Mouse (Mus musculus): Measurements from ENCODE around the gene Ranbp17. TPM values are rescaled to one million over a fixed set of nuclear protein-coding genes. Genes with fewer than 3 reads are reported as not detected.

Gene Ranbp17
- polyA plus RNA-seq, 1 experiment = 0.14 TPM

DNA sequence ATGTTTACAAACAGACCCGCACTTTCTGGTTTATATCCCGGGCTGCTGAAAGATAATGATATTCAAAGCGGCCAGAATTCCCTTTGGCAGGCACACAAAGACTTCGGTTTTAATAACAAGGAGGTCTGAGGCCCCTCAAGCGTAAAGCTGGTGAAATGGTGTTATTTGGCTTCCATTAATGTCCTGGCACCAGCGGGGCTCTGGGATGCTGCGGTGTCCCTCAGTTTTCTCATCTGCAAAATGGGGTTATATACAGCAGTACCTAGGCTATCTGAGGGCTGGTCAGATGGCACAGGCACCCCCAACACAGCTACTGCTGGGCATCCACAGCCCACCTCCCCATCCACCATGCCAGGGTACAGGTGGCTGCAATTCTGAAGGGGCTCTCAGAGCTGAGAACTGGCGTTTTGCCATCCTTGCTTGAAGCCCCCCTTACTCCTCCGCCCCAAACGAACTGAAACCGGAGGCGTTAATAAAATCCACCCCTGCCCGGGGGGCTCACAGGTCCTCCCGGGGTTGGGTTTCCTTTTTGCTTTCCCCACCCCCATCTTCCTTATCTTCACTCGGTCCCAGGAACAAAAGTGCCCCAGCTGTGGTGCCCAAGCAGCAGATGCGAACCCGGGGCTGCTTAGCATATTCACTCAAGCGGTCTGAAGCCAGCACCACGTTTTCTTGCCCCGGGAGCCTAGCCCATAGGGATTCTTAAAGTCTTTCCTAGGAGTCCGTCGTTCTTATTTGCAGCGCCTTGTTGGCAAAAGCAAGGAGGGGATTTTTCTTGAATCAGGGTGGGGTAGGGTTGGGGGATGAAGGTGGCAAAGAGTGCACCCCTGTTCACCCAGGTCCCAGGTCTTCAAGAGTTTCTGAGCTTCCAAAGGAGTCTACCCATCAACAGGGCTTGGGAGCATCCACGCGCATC, 317.8 kb downstream of the Ranbp17 start:
- peaks cover 35% of the 10 kb centered on the region for H3K27me3 ChIP-seq (ENCODE audit: control insufficient read depth, insufficient read depth, low read length)

DNA sequence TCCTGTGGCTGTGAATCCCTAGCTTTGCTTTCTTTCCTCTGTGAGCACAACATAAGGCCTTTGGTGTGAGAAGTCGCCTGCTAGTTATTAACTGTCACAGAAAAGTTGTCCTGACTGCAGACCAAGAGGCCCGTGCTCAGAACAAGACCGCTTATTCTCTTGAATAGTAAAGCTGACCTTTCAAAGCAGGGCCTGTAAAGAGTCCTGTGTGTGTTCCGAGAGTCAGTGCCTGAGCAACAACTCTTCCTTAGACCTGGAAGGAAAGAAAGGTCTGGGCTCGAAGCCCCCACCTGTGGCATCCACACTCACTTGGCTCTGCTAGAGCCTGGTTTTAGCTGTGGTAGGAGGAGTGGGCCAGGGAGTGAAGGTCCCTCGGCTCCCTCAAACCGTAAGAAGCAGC, 318.5 kb downstream of the Ranbp17 start:
- peaks cover 32% of the 10 kb centered on the region for H3K27me3 ChIP-seq (ENCODE audit: control insufficient read depth, insufficient read depth, low read length)
- TF ChIP-seq POLR2A (IDR thresholded peaks at IDR 0.05; ENCODE audit: low read depth, low read length) (no peak), CTCF (IDR thresholded peaks at IDR 0.05; ENCODE audit: extremely low read depth, insufficient read depth, insufficient read length, insufficient replicate concordance) (no peak)
- WGBS = 54% methylated on average over 7 of the region's 7 CpGs
- no peak for DNase-seq (ENCODE audit: low read depth in 1 of 2, low spot score in 2 of 2)
- H3K36me3 ChIP-seq (ENCODE audit: control insufficient read depth, insufficient read depth, low read length) = no peaks in the 10 kb centered on the region
- H3K4me1 ChIP-seq (ENCODE audit: control insufficient read depth, insufficient read depth, insufficient read length) = no peaks in the 10 kb centered on the region; the same call in 1 of the 2 replicates
- no peak overlapping the region for H3K27ac ChIP-seq (ENCODE audit: insufficient read depth, low read length)
- no peak overlapping the region for H3K4me3 ChIP-seq (ENCODE audit: extremely low read depth, insufficient read depth, insufficient read length)

More for the DNA sequence above, 317.8 kb downstream of the Ranbp17 start:
- no peak for TF ChIP-seq CTCF (IDR thresholded peaks at IDR 0.05; ENCODE audit: extremely low read depth, insufficient read depth, insufficient read length, insufficient replicate concordance)
- TF ChIP-seq POLR2A (IDR thresholded peaks at IDR 0.05; ENCODE audit: low read depth, low read length) = no peak
- Histone ChIP-seq H3K27ac (ENCODE audit: insufficient read depth, low read length) (no peak overlapping the region), H3K4me3 (ENCODE audit: extremely low read depth, insufficient read depth, insufficient read length) (no peak overlapping the region), H3K4me1 (ENCODE audit: control insufficient read depth, insufficient read depth, insufficient read length) (no peaks in the 10 kb centered on the region; the same call in 1 of the 2 replicates), H3K36me3 (ENCODE audit: control insufficient read depth, insufficient read depth, low read length) (no peaks in the 10 kb centered on the region)
- DNase-seq (ENCODE audit: low read depth in 1 of 2, low spot score in 2 of 2) = no peak
- WGBS = 15% methylated on average over 25 of the region's 25 CpGs

DNA sequence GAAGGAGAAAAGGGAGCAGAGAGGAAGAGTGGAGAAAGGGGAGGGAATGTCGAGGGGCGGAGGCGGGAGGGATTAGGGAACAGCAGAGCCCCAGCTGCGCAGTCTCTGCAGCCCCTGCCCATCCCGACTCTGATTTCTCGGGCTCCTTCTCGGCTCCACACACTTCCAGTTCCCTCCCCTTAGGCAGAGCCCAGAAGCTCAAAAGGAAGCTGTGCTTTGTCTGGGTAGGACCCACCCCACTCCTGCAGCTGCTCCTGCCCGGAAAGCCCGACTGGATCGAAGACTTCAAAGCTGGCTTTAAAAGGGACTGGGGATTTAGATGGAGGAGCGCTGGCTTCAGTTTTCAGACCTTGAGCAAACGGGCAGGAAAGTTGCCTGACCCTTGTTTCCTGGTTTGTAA, 319.9 kb downstream of the Ranbp17 start:
- H3K36me3 ChIP-seq (ENCODE audit: control insufficient read depth, insufficient read depth, low read length) = no peaks in the 10 kb centered on the region
- no peak overlapping the region for H3K4me3 ChIP-seq (ENCODE audit: extremely low read depth, insufficient read depth, insufficient read length)
- TF ChIP-seq CTCF (IDR thresholded peaks at IDR 0.05; ENCODE audit: extremely low read depth, insufficient read depth, insufficient read length, insufficient replicate concordance) (no peak), POLR2A (IDR thresholded peaks at IDR 0.05; ENCODE audit: low read depth, low read length) (no peak)
- DNase-seq (ENCODE audit: low read depth in 1 of 2, low spot score in 2 of 2) = no peak
- no peaks in the 10 kb centered on the region for H3K4me1 ChIP-seq (ENCODE audit: control insufficient read depth, insufficient read depth, insufficient read length)
- WGBS = 19% methylated on average over 12 of the region's 12 CpGs
- no peak overlapping the region for H3K27ac ChIP-seq (ENCODE audit: insufficient read depth, low read length)
- H3K27me3 ChIP-seq (ENCODE audit: control insufficient read depth, insufficient read depth, low read length) = peaks cover 26% of the 10 kb centered on the region

DNA sequence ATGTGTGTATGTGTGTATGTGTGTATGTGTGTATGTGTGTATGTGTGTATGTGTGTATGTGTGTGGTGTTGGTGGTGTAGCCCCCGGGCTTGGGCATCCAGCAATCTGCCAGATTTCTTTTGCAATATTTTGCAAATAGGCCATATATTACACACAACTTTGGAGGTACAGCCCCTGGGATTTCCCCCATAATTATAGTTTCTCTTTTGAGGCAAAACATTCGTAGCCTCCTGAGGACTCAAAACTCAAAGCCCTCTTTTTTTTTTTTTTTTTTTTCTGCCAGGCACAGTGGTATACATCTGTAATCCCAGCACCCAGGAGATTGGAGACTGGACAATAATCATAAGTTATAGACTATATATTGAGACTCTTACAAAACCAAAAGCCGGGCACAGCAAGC, 331.7 kb downstream of the Ranbp17 start:
- Histone ChIP-seq H3K27ac (ENCODE audit: insufficient read depth, low read length) (no peak overlapping the region), H3K36me3 (ENCODE audit: control insufficient read depth, insufficient read depth, low read length) (no peaks in the 10 kb centered on the region), H3K4me1 (ENCODE audit: control insufficient read depth, insufficient read depth, insufficient read length) (no peaks in the 10 kb centered on the region), H3K27me3 (ENCODE audit: control insufficient read depth, insufficient read depth, low read length) (no peaks in the 10 kb centered on the region), H3K4me3 (ENCODE audit: extremely low read depth, insufficient read depth, insufficient read length) (no peak overlapping the region)
- no peak for DNase-seq (ENCODE audit: low read depth in 1 of 2, low spot score in 2 of 2)
- TF ChIP-seq CTCF (IDR thresholded peaks at IDR 0.05; ENCODE audit: extremely low read depth, insufficient read depth, insufficient read length, insufficient replicate concordance) (no peak), POLR2A (IDR thresholded peaks at IDR 0.05; ENCODE audit: low read depth, low read length) (no peak)
- WGBS = 75% methylated on average over 3 of the region's 3 CpGs

DNA sequence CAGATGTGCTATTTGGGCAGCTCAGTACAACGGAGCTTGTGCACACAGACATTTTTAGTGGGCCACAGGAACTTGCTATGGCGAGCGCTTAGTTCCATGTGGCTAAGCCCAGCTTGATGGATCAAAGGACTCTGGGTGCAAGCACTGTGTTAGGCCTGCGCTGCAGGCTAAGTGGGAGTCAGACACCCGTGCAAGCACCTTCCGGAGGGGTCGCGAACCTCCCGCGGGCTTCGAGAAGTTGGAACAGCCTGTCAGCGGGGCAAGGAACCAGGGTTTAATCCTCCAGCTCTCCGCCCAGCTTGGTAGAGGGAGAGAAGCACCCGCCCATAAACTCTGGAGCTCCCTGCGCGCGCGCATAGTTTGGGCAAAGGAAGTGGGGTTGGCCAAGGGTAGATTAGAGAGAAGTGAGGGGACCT, 332.8 kb downstream of the Ranbp17 start:
- Histone ChIP-seq H3K27me3 (ENCODE audit: control insufficient read depth, insufficient read depth, low read length) (no peaks in the 10 kb centered on the region), H3K4me3 (ENCODE audit: extremely low read depth, insufficient read depth, insufficient read length) (no peak overlapping the region), H3K36me3 (ENCODE audit: control insufficient read depth, insufficient read depth, low read length) (no peaks in the 10 kb centered on the region), H3K27ac (ENCODE audit: insufficient read depth, low read length) (no peak overlapping the region), H3K4me1 (ENCODE audit: control insufficient read depth, insufficient read depth, insufficient read length) (no peaks in the 10 kb centered on the region)
- DNase-seq (ENCODE audit: low read depth in 1 of 2, low spot score in 2 of 2) = no peak
- TF ChIP-seq POLR2A (IDR thresholded peaks at IDR 0.05; ENCODE audit: low read depth, low read length) (no peak), CTCF (IDR thresholded peaks at IDR 0.05; ENCODE audit: extremely low read depth, insufficient read depth, insufficient read length, insufficient replicate concordance) (no peak)
- WGBS = 12% methylated on average over 18 of the region's 18 CpGs

DNA sequence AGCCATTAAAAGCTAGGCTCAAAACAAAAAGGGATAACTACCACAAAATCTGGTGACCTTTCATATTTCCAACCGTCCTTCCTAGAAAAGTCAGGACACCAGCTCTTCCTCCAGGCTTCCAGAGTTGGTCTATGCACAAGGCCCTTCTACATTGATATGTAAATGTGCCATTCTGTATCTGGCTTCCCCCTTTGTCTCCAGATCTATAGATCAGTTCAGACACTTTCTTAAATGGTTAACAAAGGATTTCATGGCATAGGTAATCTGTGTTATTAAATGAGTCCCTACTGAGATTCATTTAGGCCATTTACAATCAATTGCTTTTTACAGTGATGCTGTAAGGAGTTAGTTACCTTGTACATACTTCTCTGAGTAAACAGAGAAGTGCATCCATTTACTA, 333.7 kb downstream of the Ranbp17 start:
- H3K27me3 ChIP-seq (ENCODE audit: control insufficient read depth, insufficient read depth, low read length) = no peaks in the 10 kb centered on the region
- WGBS = 87% methylated on average over 1 of the region's 1 CpGs
- no peak for TF ChIP-seq CTCF (IDR thresholded peaks at IDR 0.05; ENCODE audit: extremely low read depth, insufficient read depth, insufficient read length, insufficient replicate concordance)
- TF ChIP-seq POLR2A (IDR thresholded peaks at IDR 0.05; ENCODE audit: low read depth, low read length) = no peak

More for the DNA sequence above, 333.7 kb downstream of the Ranbp17 start:
- H3K36me3 ChIP-seq (ENCODE audit: control insufficient read depth, insufficient read depth, low read length) = no peaks in the 10 kb centered on the region
- H3K4me3 ChIP-seq (ENCODE audit: extremely low read depth, insufficient read depth, insufficient read length) = no peak overlapping the region
- H3K27ac ChIP-seq (ENCODE audit: insufficient read depth, low read length) = no peak overlapping the region
- H3K4me1 ChIP-seq (ENCODE audit: control insufficient read depth, insufficient read depth, insufficient read length) = no peaks in the 10 kb centered on the region
- DNase-seq (ENCODE audit: low read depth in 1 of 2, low spot score in 2 of 2) = no peak

Data from spleen, adult 2 months (tissue).